Mouse (Mus musculus) 3T3-L1 (cell line): Measurements from ENCODE around the gene Prelid3b.

Experiments used
- DNase-seq: peaks from one replicate; pipeline ENCODE4 v3.0.0-alpha.2; 2015; ENCODE audit warnings: low read depth, low spot score

The Prelid3b gene

DNA sequence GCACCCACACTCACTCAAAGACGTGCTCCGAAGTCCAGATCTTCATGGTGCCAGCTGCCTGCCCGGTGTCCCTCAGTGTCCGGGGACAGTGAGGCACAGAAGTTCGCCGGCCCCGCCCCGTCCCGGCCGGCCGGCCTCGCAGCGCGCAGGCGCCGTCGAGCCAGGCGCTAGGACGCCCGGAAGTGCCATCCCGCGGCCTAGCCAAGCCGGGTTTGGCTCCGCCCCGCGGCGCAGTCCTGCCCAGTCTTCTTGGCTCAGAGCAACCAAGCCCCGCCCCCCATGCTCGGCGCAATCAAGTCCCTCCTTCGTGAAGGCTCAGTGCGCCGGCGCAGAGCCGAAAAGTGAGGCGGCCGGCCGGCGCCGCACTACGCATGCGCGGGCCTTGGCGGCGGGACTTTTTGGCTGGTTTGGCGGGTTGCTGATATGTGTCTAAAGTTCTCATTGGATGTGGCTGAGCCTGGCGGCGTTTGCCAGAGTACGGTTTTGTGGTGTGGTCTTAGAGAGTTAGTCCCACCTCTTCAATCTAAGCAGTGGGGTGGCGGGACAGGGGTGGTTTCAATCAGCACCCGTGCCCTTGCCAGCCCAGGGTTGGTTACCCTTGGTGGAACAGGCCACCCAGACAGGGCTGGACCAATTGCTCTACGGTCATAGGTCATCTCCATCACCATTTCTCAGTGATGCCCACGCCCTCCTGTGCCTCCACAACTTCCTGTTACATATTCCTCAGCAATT, at the start of gene Prelid3b:
Gene Prelid3b, minus strand, starts transcription at position 264 of the 732 bp plus-strand sequence.
- peak; percentile 99 for DNase-seq

DNA sequence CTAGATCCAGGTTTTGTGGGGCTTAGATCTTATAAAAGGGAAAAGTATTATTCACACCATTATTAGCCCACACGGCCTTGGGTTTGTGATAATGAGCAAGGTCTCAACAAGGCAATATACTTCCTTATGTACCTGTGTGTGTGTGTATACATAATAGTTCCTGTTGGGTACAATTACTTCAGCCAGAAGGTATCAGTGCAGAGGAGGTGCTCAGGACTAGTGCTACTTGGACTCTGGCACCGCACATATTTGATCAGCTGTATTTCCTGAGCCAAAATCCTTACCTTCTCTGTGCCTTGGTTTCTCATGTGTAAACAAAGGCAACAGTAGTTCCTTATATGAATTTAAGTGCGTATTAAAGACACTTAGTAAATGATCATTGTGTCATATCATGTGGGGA, 49.3 kb upstream of the Prelid3b start:
- DNase-seq = no peak

DNA sequence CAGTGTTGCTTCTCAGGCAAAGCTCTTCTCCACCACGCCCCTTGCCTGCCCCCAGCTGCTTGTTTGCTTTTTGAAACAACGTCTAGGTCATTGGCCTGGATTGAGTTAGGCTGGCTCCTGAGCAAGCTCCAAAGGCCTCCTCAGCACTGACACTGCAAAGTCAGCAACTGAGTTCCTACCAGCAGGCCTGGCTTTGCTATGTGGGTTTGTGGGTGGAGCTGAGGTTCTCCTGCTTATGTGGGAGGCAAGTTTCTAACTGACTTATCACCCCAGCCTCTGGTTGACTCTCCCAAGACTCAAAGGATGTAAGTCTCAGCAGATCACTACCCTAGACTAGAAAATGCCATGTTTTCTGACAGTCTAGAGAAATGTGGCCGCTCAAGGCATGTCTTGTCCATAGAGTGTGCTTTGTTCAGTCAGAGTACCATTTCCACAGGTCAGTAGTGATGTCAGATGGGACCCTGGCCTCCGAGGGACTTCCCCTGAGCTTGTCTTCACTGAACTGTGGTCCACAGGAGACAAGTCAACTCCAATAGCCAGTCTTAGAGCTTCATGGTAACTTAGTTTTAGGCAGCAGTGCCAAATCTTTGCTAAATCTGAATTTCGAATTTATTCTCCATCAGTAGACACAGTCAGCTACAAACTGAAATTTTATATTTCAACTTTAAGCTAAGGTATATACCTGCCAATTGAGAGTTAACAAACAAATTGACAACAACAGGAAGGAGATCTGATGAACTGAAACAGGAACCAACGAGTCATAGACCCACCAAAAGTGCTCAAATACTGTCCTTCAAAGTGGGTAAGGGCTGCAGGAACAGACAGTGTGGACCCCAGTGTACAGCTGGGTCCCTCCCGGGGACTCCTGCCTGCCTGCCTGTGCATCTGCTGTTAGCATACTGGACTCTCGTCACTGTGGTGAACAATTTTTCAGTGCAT, 44.5 kb upstream of the Prelid3b start:
- no peak for DNase-seq

DNA sequence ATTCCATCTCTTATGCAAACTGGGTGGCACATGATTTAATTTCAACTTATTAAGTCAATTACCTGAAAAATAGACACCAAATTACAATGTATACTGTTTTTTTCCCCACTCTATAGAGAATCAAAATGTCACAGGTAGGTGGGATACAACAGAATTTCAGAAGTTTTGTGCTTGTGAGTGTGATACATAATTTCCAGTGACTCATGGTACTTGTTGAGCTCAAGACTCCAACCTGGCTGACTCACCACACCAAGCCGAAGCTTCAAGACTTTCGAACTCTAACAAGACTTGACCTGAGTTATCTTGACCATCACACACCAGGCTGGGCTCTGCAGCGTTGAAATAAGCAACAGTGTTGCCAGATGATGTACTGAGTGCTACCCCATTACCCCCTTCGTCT, 42.0 kb upstream of the Prelid3b start:
- DNase-seq = peak; percentile 20

DNA sequence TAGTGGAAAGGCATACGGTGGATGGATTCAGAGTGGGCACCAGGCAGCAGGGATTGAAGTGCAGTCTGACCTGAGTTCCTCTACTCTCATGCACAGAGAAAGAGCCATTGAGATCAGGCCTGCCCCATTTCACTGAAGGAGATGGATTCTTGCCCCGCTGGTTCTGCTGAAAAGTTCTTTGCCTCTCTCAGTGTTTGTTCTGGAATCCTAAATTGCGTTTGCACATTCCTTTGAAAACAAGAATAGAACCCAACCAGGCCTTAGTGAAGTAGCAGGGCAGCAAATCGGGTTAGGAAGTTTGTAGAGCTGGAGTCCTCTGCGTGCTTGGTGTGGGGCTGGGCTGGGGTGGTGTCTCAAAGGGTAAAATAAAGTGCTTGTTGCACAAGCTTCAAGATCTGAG, 40.9 kb upstream of the Prelid3b start:
- no peak for DNase-seq

DNA sequence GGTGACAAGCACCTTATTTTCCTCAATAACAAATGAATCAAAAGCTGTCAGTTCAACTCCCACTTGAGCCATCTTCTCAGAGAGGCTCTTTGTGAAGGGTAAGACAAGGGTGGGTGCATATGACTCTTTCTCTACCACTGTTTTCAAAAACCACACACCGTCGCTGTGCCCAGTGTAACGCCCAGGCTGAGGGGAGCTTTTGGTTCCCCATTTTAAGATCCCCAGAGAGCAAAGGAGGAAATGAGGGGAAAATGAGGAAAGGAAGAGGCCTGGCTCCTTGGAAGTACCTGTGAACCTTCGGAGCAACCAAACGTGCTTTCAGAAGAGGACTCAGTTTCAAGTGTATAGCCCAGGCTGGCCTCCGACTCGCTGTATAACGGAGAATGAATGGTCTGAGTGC, 36.9 kb upstream of the Prelid3b start:
- DNase-seq = no peak

DNA sequence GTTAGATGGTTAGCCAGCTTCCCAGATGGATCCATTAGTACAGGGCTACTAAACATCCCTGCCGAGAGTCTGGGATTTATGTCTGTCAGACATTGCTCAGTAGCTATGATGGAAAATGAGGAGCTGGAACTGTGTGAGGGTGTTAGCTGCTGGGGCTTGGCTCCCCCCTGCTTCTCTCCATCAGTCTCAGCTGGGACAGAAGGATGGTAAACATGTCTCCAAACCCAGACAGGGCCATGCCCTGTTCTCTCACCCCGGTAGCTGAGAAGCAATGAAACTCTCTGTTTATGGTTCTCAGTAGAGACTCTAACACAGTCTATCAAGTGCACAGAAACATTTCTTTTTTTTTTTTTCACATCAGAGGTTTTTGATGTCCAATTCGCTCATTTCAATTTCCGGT, 35.1 kb upstream of the Prelid3b start:
- DNase-seq = no peak

DNA sequence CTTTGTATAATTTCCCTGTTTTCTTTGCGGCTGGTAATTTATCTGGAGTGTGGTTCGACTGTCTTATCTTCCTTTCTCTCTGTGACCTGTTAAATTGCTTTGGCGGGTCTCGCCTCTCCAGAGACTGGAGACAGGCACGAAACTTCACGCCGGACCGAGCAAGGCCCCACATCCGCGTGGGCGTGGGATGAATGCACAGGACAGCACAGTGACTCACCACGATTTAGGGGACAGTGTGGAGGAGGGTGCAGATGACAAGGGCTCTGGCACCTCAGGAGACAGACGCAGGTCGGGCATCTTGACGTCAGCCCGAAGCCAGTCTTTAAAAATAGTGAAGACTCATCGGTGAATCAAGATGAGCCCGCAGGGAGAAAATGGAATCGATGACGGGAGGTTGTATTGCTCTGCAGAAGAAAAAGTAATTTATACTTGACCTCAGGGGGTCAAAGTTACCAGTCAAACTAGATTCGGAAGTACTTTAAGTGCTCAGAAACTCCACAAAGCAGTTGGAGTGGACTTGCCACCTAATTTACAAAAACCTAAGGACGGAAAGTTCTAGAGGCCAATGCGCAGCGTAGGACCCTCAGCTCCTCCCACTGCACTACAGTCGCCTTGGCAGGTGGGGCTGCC, 30.1 kb upstream of the Prelid3b start:
- no peak for DNase-seq

DNA sequence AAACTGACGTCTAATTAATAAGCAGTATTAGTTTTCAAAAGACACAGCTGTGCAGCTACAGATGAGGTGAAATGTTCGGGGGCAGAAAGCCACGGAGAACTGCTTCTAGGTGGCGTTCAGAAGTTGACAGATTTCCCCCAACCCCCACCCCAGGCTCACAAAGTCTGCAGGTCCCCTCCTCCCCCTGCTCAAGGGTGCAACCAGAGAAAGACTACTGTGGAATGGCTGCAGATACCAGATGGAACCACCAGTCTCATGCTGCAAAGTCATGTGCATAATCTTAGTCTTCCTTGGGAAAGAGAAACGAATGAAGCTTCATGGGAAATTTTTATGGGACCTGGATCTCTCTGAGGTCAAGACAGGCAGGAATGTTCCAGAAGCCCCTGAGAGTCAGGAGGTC, 29.4 kb upstream of the Prelid3b start:
- no peak for DNase-seq

DNA sequence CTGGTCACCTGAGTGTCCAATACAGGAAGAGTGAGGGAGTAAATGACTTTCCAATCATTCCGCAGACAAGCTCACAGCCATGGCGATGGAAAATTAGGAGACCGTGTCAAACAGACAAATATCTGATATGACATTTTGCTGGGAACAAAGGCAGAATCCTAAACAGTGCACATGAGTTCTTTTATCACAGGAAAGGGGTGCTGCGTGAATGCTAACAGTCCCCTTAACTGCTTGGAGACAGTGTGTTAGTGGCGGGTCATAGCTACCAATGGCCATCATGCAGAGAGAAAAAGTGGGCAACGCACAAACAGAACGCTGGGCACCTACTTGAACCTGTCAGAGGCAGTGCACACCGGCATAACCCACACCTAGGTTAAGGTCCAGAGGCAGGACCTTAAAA, 28.6 kb upstream of the Prelid3b start:
- DNase-seq = no peak

DNA sequence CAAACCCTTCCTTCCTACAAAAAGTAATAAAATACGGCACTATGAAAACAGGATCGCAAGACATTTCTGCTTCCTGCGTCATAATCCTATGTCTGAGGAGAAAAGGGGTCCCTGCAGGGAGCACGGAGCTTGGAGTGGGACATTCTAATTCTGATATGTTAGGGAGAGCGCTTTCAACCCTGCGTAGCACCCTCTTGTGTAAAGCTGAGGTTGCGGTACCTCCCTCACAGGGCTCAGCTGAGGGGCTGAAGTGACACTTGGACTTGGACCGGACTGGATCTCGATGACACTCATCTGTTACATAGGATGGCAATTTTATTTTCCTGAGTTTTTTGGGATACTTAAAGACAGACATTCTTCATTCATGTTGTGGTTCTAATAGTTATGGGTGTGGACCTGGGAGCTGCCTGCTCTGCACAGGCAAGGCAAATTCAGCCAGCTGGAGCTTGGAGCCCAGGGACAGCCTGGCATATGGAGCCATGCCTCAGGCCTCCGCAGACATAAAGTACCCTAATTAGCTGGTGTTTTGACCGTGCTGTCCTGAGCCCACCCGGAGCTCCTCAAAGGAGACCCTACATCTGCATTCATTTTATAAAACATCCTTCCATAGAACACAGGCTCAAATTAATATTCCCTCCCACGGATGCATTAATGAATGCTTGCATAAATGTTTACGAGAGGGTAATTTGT, 28.1 kb upstream of the Prelid3b start:
- DNase-seq = no peak

DNA sequence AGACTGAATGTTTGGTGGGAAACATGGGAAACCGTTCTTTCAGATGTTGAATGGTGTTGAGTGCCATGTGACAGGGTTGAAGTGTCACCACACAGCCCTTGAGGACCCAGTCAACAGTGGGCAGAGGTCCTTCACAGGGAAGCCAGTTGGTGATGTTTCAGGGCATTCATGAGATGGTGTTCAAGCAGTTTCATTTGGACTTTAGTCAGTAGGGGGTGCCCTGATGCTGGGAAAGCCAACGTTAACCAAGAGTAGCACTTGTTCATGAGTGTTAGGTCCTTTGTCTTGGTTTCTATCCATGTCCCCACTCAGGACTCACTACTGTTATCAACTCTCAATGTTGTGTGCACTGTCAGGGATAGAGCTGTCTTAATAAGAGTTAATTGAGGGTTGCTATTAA, 20.0 kb upstream of the Prelid3b start:
- DNase-seq = no peak

DNA sequence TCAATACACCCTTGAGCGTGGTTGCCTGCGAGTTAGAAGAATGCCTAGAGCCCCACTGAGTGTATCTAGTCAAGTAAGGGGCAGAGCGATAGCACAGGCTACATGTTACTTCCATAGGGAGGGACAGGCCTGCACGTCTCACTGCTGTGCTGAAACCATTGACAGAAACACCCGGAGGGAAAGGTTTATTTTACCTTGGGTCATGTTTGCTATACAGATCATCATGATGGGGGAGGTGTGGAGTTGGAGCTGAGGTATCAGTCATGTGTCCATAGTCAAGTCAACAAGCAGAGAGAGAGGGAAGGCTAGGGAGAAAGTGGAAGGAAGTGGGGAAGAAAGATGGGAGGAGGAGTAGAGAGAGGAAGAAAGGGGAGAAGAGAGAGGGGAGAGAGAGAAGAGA, 14.1 kb upstream of the Prelid3b start:
- DNase-seq = no peak

DNA sequence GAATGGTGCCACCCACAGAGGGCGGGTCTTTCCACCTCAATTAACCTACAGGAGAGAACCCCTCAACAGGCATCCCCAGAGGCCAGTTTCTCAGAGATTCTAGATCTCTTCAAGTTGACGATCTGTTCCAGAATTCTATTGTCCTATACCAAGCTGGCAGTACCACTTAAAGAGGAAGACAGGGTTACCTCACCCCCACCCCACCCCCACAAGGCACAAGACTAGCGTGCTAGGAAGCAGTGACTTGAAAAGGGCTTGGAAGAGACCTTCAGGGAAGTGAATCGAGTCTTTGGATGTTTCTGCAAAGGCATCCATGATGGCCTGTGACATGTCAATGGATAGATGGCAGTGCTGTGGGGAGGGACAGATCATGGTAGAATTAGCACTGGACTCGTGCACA, 5.9 kb upstream of the Prelid3b start:
- DNase-seq = no peak

DNA sequence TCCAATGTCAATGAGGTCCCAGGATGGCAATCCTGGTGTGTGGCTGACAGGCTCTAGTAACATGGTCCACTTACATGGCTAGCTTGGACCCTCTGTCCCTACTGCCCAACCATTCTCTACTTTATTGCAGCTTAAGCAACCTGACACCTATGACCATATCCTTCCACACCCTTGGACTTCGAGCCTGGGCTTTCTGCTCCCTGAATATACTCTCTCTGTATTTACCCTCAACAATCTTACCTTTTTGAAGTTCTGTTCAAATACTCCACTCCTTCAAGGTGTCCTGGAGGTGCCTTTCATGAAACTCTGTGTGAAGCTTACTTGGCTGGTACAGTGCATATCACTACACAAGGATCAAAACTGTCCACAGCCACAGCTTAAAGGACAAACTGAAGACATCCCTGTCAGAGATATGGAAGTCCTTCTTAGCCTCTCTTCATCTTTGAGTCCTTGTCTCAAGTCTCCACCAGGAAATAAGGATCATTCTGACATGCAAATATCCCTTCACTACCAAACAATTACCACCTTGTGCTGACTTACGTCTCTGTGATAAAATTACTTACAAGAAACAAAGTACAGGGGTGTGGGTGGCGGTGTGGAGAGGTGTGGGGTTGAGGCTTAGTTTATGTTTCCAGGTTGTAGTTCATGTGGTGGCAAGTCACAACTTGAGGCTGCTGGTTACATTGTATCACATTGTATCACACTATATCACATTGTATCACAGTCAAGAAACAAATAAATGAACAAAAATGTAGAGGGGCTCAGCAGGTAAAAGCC, 4.8 kb upstream of the Prelid3b start:
- no peak for DNase-seq

DNA sequence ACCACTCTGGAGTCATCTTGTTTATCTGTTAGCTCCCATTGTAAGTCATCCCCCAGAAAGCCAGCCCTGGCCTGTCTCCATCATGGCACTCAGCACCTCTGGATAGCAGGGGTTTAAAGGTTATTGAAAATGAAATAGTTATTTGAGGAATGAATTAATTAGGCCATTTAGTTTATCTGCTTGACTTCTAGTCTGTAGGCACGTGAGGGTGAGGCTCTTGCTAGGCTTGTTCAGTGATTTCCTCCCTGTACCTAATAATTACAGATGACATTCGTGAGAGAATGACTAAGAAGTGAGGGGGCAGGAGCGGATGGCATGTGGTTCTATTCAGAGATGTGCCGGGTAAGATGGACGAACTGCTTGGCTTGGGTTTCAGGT, 658 bp upstream of the Prelid3b start:
- DNase-seq = no peak

DNA sequence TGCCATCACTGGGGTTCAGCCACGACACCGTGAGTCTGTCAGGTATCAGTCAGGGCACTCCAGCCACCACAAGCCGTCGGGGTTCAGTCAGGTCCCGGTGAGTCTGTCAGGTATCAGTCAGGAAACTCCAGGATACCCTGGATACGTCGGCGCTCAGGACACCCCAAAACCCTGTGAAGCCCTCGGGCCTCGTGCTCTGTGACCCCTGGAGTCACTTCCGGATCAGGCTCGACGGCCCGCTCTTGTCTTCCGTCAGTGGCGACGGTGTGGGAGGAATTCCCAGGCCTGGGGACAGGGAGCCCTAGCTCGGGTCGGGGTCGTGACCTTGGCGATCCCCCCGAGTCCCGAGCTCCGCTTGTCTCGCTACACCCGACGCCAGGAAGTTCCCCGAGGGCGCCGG, 474 bp downstream of the Prelid3b start:
- DNase-seq = peak; percentile 42

DNA sequence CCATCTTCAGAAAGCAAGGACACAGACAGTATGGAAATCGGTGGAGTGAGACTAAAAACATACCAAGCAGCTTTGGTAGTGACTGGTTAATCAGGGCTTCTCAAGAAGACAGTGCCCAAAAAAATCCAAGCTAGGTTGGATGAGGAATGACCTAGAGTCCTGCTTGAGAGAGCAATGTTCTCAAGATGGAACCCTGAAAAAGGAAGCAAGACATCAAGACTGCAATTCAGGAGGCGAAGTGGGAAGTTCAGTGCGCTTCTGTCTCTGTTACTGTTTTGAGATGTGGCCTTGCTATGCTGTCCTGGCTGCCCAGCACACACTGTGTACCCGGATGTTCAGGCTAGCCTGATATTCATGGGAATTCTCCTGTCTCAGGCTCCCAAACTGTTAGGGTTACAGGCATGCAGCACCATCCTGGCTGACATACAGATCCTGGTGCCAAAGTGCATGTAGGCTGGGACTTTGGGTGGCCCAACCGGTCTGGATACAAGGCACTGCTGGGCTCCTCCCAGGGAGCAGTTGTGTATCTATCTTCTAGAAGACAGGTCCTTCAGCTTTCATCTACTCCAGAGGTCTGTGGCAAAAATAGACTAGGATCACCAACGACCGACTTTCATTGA, 2.0 kb downstream of the Prelid3b start:
- no peak for DNase-seq

DNA sequence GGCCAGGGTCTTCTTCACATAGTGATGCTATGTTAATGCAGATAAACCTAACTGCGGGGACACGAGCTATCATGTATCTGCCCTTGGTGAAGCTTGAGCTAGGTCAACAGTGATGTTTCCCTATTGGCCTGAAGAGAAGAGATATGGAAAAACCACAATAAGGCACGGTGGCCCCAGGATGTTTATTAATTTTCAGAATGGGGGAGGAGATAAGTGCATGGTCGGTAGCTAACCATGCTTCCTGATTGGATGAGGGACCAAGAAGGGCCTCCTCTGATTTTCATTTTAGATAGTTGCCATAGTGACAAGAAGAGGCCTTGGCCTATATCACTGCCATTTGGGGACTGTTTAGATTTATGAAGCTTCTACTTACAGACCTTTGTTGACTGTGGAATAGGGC, 2.5 kb downstream of the Prelid3b start:
- no peak for DNase-seq

DNA sequence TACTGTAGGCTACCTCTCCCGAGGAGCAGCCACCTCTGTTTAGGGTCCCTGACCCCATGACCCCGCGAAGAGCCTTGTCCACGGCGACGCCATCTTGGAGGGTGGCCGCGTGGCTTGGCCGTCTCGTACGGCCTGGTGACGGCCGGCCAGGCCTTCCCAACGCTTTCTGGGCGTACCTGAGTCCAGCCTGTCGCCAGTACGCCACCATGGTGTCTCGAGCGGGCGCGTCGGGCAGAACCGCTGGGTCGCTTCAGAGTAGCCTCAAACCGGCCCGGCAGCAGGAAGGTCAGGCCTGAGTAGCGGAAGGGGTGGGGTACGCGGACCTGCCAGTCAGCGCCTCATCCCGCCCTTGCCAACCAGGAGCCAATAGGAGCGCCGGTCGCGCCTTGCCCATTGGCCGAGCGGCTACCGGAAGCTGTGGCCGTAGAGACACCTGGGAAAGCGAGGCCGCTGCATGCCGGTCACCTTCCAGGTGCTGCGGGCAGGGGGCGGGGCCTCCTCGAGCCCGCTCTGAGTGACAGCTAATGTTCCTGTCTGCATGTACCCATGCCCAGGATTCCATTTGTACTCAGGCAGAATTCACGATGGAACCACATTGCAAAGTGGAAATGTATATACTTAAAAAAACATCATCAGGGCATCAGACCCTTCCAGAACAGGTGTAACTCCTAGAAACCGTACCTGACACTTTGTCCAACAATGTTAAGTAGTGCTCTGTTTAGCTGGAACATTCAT, 8.9 kb downstream of the Prelid3b start, which contains the start of gene Atp5e:
Gene Atp5e, minus strand, starts transcription at position 317 of the 735 bp plus-strand sequence.
- peak; percentile 95 for DNase-seq
